Mouse (Mus musculus): ENCODE measurements around the gene Map3k20.

DNA sequence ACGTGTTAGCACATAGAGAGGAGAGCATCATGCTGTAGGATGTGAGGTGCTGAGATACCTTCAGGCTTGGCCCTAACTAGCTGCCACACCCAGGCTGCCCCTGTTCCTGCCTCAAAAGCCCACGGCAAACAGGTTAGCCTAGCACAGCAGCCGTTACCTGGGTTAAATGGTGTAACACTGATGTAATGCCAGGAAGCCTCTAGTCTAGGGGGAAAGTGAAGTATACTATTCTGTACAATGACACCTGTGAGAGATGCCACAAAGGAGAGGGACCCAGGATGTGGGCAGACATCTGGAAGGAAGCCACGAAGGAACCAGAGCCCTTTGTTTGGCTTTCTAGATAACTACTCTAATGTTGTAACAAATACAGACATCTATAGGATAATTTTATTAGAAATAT, 126.8 kb downstream of the Map3k20 start:
- TF ChIP-seq POLR2A (IDR thresholded peaks at IDR 0.05; ENCODE audit: low read depth, low read length) (no peak), CTCF (IDR thresholded peaks at IDR 0.05; ENCODE audit: extremely low read depth, insufficient read depth, insufficient read length, insufficient replicate concordance) (no peak)
